Mouse (Mus musculus): Measurements from ENCODE around the gene Tmbim1.

GRCm38 (mm10) chr1:74239162-74239561, 66.3 kb downstream of the Tmbim1 start:
- TF ChIP-seq CTCF (IDR thresholded peaks at IDR 0.05; ENCODE audit: insufficient read depth, low read length): no peak
- TF ChIP-seq POLR2A (IDR thresholded peaks at IDR 0.05; ENCODE audit: borderline replicate concordance, extremely low read depth, low read depth, low read length): no peak
